Mouse (Mus musculus) heart, embryonic 13.5 days (tissue): ENCODE data around the gene Spen. TPM values are rescaled to one million over a fixed set of nuclear protein-coding genes. Genes with fewer than 3 reads are reported as not detected.
A peak's percentile ranks its signal among the peaks of the same experiment; 100 is the strongest.

Source experiments
- ATAC-seq: fragments of 200-750 bp; cut with Nextera tagmentation; 2 replicates; pipeline ENCODE4 v1.8.0; 2017; ENCODE audit warnings: moderate TSS enrichment; ENCODE audit not compliant: insufficient number of reproducible peaks, low FRiP score, low TSS enrichment; ENCODE audit errors: extremely low read depth
- H3K27ac ChIP-seq: fragments of 300-500 bp; sonication (generic); replicated peaks from 2 replicates; pipeline ENCODE4 v1.5.1; 2015; ENCODE audit warnings: moderate library complexity, mild to moderate bottlenecking, inconsistent platforms
- H3K27me3 ChIP-seq: fragments of 300-500 bp; sonication (generic); replicated peaks from 2 replicates; pipeline ENCODE4 v1.6.1; 2015; ENCODE audit warnings: mild to moderate bottlenecking, inconsistent platforms
- H3K36me3 ChIP-seq: fragments of 300-500 bp; sonication (generic); 2 replicates; pipeline ENCODE4 v1.6.1; 2015; ENCODE audit warnings: mild to moderate bottlenecking, inconsistent platforms
- H3K4me1 ChIP-seq: fragments of 300-500 bp; sonication (generic); 2 replicates; pipeline ENCODE4 v1.6.1; 2015; ENCODE audit warnings: inconsistent platforms
- H3K4me2 ChIP-seq: fragments of 300-500 bp; sonication (generic); 2 replicates; pipeline ENCODE4 v1.6.1; 2015; ENCODE audit warnings: inconsistent platforms, mild to moderate bottlenecking, moderate library complexity
- H3K4me3 ChIP-seq: fragments of 300-500 bp; sonication (generic); 2 replicates; pipeline ENCODE4 v1.5.1; 2015; ENCODE audit warnings: moderate library complexity, mild to moderate bottlenecking, inconsistent platforms
- H3K9ac ChIP-seq: fragments of 300-500 bp; sonication (generic); 2 replicates; pipeline ENCODE4 v1.6.1; 2015; ENCODE audit warnings: inconsistent platforms, mild to moderate bottlenecking, moderate library complexity
- H3K9me3 ChIP-seq: fragments of 300-500 bp; sonication (generic); 2 replicates; pipeline ENCODE4 v1.6.1; 2016; ENCODE audit warnings: inconsistent platforms
- WGBS: fragments of 180-500 bp; shearing (Covaris S2); methylation state at CpG from one replicate; pipeline ENCODE4 v1.1.7; 2015; ENCODE audit warnings: mixed read lengths; 5-methylcytosine and 5-hydroxymethylcytosine counted together
- polyA plus RNA-seq: library from polyadenylated mRNA; unstranded; fragments of >200 nt; fragmentation: Nextera tagmentation; extraction: Ambion mirVana; gene quantifications from 2 replicates; pipeline ENCODE4 v1.2.1, GENCODE M21; 2015

Spen gene
- polyA plus RNA-seq, 1 experiment from 2014 or later: 6.6 TPM

GRCm38 (mm10) chr4:141445328-141445720, 93.1 kb downstream of the Spen start:
- no peaks in the 10 kb centered on the region for H3K27me3 ChIP-seq
- no peak for ATAC-seq
- H3K36me3 ChIP-seq: peaks cover 40% of the 10 kb centered on the region
- peaks cover 26% of the 10 kb centered on the region for H3K4me1 ChIP-seq
- peak overlapping the region; percentile 80; the same call in 1 of the 2 replicates for H3K27ac ChIP-seq
- H3K4me2 ChIP-seq: peak overlapping the region; percentile 89
- peak overlapping the region; percentile 99 for H3K4me3 ChIP-seq
- peak overlapping the region; percentile 97 for H3K9ac ChIP-seq
- WGBS: 14% methylated on average over 14 of the region's 14 CpGs
- H3K9me3 ChIP-seq: no peaks in the 10 kb centered on the region

- H3K4me1 ChIP-seq: peaks cover 26% of the 10 kb centered on the region
- peaks cover 34% of the 10 kb centered on the region for H3K36me3 ChIP-seq
- ATAC-seq: peak; percentile 81
- peak within 1 kb of the TSS; percentile 89 for H3K4me2 ChIP-seq
- no peaks in the 10 kb centered on the region for H3K27me3 ChIP-seq
- under 1% methylated on average over 69 of the region's 102 CpGs for WGBS
- H3K27ac ChIP-seq: peak within 1 kb of the TSS; percentile 80
- H3K4me3 ChIP-seq: peak within 1 kb of the TSS; percentile 99
- peak within 1 kb of the TSS; percentile 97 for H3K9ac ChIP-seq
- H3K9me3 ChIP-seq: no peaks in the 10 kb centered on the region
Observed at GRCm38 (mm10) chr4:141444451-141445327, 93.7 kb downstream of the Spen start, which contains the start of gene Zbtb17. Gene Zbtb17 (plus strand): TSS chr4:141444654.

- Histone ChIP-seq H3K36me3 (peaks cover 26% of the 10 kb centered on the region), H3K9ac (peak overlapping the region; percentile 97), H3K9me3 (no peaks in the 10 kb centered on the region), H3K27me3 (no peaks in the 10 kb centered on the region), H3K27ac (peak overlapping the region; percentile 37; the same call in 1 of the 2 replicates), H3K4me1 (peaks cover 26% of the 10 kb centered on the region), H3K4me2 (peak overlapping the region; percentile 89), H3K4me3 (peak overlapping the region; percentile 99)
- WGBS: 41% methylated on average over 11 of the region's 11 CpGs
- no peak for ATAC-seq
Observed at GRCm38 (mm10) chr4:141443641-141444429, 94.6 kb downstream of the Spen start.

GRCm38 (mm10) chr4:141440877-141441276, 97.5 kb downstream of the Spen start:
- Histone ChIP-seq H3K27ac (no peak overlapping the region), H3K4me2 (no peak overlapping the region), H3K36me3 (no peaks in the 10 kb centered on the region), H3K27me3 (no peaks in the 10 kb centered on the region), H3K4me3 (no peak overlapping the region), H3K4me1 (peaks cover 19% of the 10 kb centered on the region), H3K9me3 (no peaks in the 10 kb centered on the region), H3K9ac (no peak overlapping the region)
- no peak for ATAC-seq

- H3K9me3 ChIP-seq: no peaks in the 10 kb centered on the region
- H3K27ac ChIP-seq: no peak overlapping the region
- no peaks in the 10 kb centered on the region for H3K36me3 ChIP-seq
- WGBS: 74% methylated on average over 12 of the region's 12 CpGs
- H3K27me3 ChIP-seq: no peaks in the 10 kb centered on the region
- H3K9ac ChIP-seq: no peak overlapping the region
- H3K4me3 ChIP-seq: no peak overlapping the region
- H3K4me2 ChIP-seq: no peak overlapping the region
- ATAC-seq: no peak
- H3K4me1 ChIP-seq: peaks cover 11% of the 10 kb centered on the region
Observed at GRCm38 (mm10) chr4:141439083-141439803, 99.2 kb downstream of the Spen start.

GRCm38 (mm10) chr4:141435974-141436373, 102.4 kb downstream of the Spen start, which contains the start of gene Srarp:
Gene Srarp (minus strand): TSS chr4:141436105.
- H3K27me3 ChIP-seq: no peaks in the 10 kb centered on the region
- no peak within 1 kb of the TSS for H3K4me2 ChIP-seq
- 72% methylated on average over 1 of the region's 1 CpGs for WGBS

GRCm38 (mm10) chr4:141433191-141433590, 105.2 kb downstream of the Spen start:
- Histone ChIP-seq H3K4me2 (no peak overlapping the region), H3K4me1 (no peaks in the 10 kb centered on the region), H3K9ac (no peak overlapping the region), H3K36me3 (no peaks in the 10 kb centered on the region), H3K27ac (no peak overlapping the region), H3K9me3 (no peaks in the 10 kb centered on the region), H3K4me3 (no peak overlapping the region), H3K27me3 (no peaks in the 10 kb centered on the region)
- no peak; the same call in 1 of the 2 replicates for ATAC-seq
- WGBS: 72% methylated on average over 18 of the region's 18 CpGs

More at GRCm38 (mm10) chr4:141435974-141436373, 102.4 kb downstream of the Spen start, which contains the start of gene Srarp:
- Histone ChIP-seq H3K4me3 (no peak within 1 kb of the TSS), H3K36me3 (no peaks in the 10 kb centered on the region), H3K4me1 (no peaks in the 10 kb centered on the region), H3K9me3 (no peaks in the 10 kb centered on the region), H3K27ac (no peak within 1 kb of the TSS), H3K9ac (no peak within 1 kb of the TSS)
- ATAC-seq: no peak

GRCm38 (mm10) chr4:141432666-141433065, 105.7 kb downstream of the Spen start:
- Histone ChIP-seq H3K27me3 (no peaks in the 10 kb centered on the region), H3K4me3 (no peak overlapping the region), H3K9ac (no peak overlapping the region), H3K27ac (no peak overlapping the region), H3K4me1 (no peaks in the 10 kb centered on the region; the same call in 1 of the 2 replicates), H3K36me3 (no peaks in the 10 kb centered on the region), H3K9me3 (no peaks in the 10 kb centered on the region), H3K4me2 (no peak overlapping the region)
- WGBS: 52% methylated on average over 14 of the region's 14 CpGs
- no peak for ATAC-seq

GRCm38 (mm10) chr4:141430997-141431396, 107.4 kb downstream of the Spen start:
- WGBS: 41% methylated on average over 9 of the region's 9 CpGs
- ATAC-seq: no peak
- Histone ChIP-seq H3K36me3 (no peaks in the 10 kb centered on the region), H3K4me2 (no peak overlapping the region), H3K9ac (no peak overlapping the region), H3K27me3 (no peaks in the 10 kb centered on the region), H3K4me3 (no peak overlapping the region), H3K9me3 (no peaks in the 10 kb centered on the region), H3K4me1 (peaks cover 16% of the 10 kb centered on the region), H3K27ac (no peak overlapping the region)

- H3K9ac ChIP-seq: no peak overlapping the region
Observed at GRCm38 (mm10) chr4:141429847-141430246, 108.5 kb downstream of the Spen start.

More at GRCm38 (mm10) chr4:141429847-141430246, 108.5 kb downstream of the Spen start:
- 43% methylated on average over 9 of the region's 9 CpGs for WGBS
- peaks cover 2% of the 10 kb centered on the region; the same call in 1 of the 2 replicates for H3K27me3 ChIP-seq
- H3K4me1 ChIP-seq: peaks cover 28% of the 10 kb centered on the region
- no peak overlapping the region for H3K4me2 ChIP-seq
- H3K36me3 ChIP-seq: peaks cover 1% of the 10 kb centered on the region; the same call in 1 of the 2 replicates
- no peaks in the 10 kb centered on the region for H3K9me3 ChIP-seq
- no peak overlapping the region for H3K27ac ChIP-seq
- H3K4me3 ChIP-seq: no peak overlapping the region
- no peak for ATAC-seq
